Mouse (Mus musculus) kidney, adult 2 months (tissue): ENCODE data around the gene Clca3b. TPM values are rescaled to one million over a fixed set of nuclear protein-coding genes. Genes with fewer than 3 reads are reported as not detected.
"Not testable (repeated sequence)": the region's sequence is repeated elsewhere in the genome, so short reads cannot be mapped to it uniquely, and the experiment has no call there.

Experiments
- DNase-seq: peaks from one replicate; pipeline ENCODE4 v3.0.0; 2021
- H3K27ac ChIP-seq: fragments of 200-500 bp; 2 replicates; pipeline ENCODE4 v1.5.1; 2012; ENCODE audit warnings: low read depth, low read length, control low read depth, inconsistent platforms; ENCODE audit not compliant: insufficient read depth
- H3K27me3 ChIP-seq: fragments of 200-500 bp; replicated peaks from 2 replicates; pipeline ENCODE4 v1.6.1; 2012; ENCODE audit warnings: mild to moderate bottlenecking, moderate library complexity, low read length, inconsistent platforms; ENCODE audit not compliant: control insufficient read depth, insufficient read depth
- H3K36me3 ChIP-seq: fragments of 200-500 bp; 2 replicates; pipeline ENCODE4 v1.6.1; 2012; ENCODE audit warnings: mild to moderate bottlenecking, moderate library complexity, low read length, inconsistent platforms; ENCODE audit not compliant: control insufficient read depth, insufficient read depth
- H3K4me1 ChIP-seq: fragments of 200-500 bp; 2 replicates; pipeline ENCODE4 v1.6.1; 2011; ENCODE audit warnings: low read length; ENCODE audit not compliant: control insufficient read depth, insufficient read depth
- H3K4me3 ChIP-seq: fragments of 200-500 bp; 2 replicates; pipeline ENCODE4 v1.5.1; 2011; ENCODE audit warnings: mild to moderate bottlenecking, low read depth, low read length, control low read depth; ENCODE audit not compliant: insufficient read depth
- CTCF ChIP-seq: fragments of 200-500 bp; conservative IDR thresholded peaks from 2 replicates; pipeline ENCODE4 v1.5.1; 2011; ENCODE audit warnings: low read depth, mild to moderate bottlenecking, control low read depth, low read length, moderate library complexity, mixed read lengths; ENCODE audit not compliant: insufficient read depth, insufficient read length
- POLR2A ChIP-seq: fragments of 200-500 bp; IDR thresholded peaks from one replicate; pipeline ENCODE4 v1.6.1; 2011; ENCODE audit warnings: low read depth, low read length, control low read depth
- WGBS: fragments of 180-500 bp; shearing (Covaris S2); methylation state at CpG from one replicate; pipeline ENCODE4 v1.1.7; 2018; 5-methylcytosine and 5-hydroxymethylcytosine counted together
- polyA plus RNA-seq: library from polyadenylated mRNA; depleted of rRNA; stranded (reverse); fragments of >200 nt; gene quantifications from 2 replicates; pipeline ENCODE4 v1.2.3, GENCODE M21; 2012; rRNA removed

Clca3b gene
- polyA plus RNA-seq = not detected in 2 replicates

DNA sequence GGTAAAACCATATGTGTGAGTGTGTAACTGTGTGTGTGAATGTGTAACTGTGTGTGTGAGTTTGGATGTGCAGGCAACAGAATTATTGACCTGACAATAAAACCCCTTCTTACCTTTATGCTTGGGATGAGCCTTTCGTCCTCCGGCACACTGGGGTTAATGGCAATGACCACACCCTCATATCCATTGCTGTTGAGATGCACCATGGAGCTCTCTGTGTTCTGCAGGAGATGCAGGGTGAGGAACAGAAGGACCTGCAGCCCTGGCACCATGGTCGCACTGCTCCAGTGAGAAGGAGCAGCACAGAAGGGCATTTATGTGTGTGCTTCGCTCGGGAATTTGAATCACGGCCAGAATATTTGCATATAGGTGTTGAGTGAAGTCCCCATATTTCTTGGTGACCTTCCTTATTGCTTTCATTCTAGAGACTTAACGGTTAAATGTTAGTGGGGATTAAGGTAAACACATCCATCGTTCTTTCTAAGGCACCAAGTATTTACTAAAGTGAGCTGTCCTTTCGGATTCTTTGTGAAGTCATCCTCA, at the start of gene Clca3b:
Gene Clca3b (minus strand): TSS at position 344 of the 543 bp plus-strand sequence.
- not testable (repeated sequence) for H3K36me3 ChIP-seq, H3K4me1 ChIP-seq, H3K4me3 ChIP-seq, DNase-seq, H3K27ac ChIP-seq, H3K27me3 ChIP-seq
- 75% methylated on average over 9 of the region's 9 CpGs for WGBS

DNA sequence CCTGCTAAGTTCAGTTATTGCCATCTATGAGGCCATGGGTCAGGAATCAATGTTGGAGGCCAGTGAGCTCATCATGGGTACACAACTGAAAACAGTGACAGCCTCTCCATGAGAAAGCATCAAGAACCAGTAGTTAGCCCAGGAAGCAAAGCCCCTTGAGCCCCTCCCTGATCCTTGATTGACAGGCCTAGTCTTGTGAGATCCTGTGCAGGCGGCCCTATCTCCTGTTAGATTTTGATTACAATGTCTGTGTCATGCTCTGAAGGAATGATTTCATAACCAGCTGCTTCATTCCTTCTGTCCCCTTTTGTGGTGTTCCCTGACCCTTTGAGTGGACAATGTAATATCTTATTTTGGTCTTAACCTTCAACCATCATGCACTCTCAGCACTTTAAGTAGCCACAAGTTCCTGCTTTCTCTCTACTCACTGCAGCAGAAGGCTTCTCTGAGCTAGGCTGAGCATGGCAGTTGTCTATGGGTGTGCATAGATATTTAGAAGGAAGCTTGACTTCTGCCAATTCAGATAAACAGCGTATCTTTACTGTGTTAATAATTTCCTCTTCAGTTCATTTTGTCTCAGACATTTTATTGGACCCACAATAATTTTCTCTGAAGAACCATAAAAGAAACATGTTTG, 48.0 kb upstream of the Clca3b start:
- 93% methylated on average over 2 of the region's 2 CpGs for WGBS
- TF ChIP-seq CTCF (no peak), POLR2A (no peak)
- peak; percentile 5 for DNase-seq
- H3K27ac ChIP-seq = no peak overlapping the region
- H3K4me1 ChIP-seq = no peaks in the 10 kb centered on the region
- no peaks in the 10 kb centered on the region; the same call in 1 of the 2 replicates for H3K27me3 ChIP-seq
- no peak overlapping the region for H3K4me3 ChIP-seq
- H3K36me3 ChIP-seq = no peaks in the 10 kb centered on the region

DNA sequence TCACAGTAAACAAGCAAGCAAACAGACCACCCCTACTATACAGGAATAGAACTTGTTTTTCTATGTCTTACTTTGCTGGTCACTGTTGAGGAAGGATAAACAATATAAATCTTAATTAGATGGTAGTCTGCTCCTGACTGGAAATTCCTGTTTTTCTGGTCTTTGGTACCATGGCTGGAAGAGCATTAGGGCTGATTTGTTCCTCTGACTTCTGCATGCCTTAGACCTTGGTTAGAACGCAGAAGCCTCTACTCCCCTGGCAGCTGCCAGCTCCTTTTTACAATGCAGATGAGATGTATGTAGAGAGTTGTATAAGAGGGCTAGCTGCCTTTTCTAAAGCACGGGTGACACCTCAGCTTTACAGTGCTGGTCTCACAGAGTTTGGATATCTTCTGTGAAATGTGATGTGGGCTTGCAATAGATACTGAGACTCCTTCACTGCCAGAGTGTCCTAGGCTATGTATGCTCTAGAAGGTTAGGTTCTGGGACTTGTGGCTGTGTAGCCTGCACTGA, 41.1 kb upstream of the Clca3b start:
- no peaks in the 10 kb centered on the region for H3K27me3 ChIP-seq
- TF ChIP-seq POLR2A (no peak), CTCF (no peak)
- WGBS = 29% methylated on average over 2 of the region's 2 CpGs
- H3K27ac ChIP-seq = no peak overlapping the region
- H3K4me3 ChIP-seq = no peak overlapping the region
- DNase-seq = peak; percentile 2
- H3K4me1 ChIP-seq = peaks cover 2% of the 10 kb centered on the region; the same call in 1 of the 2 replicates
- H3K36me3 ChIP-seq = no peaks in the 10 kb centered on the region

DNA sequence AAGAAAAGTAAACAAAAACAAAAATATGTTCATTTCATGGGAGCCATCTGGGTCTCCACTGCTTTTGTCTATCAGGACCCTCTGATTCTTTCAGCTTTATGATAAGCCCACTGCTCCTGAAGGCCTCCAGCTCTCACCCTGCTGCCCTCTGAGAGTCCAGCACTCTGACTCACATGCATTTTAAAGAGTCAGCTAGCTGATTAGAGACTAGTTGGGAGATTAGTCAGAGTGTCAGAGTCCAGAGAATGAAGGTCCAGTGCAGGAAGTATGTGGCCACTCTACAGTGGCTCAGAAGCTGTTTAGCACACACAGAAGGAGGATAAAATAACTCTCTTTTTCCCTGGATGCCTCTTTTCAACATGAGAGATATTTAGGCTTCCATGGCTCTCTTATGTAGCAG, 37.8 kb upstream of the Clca3b start:
- no peak for DNase-seq
- no peak for TF ChIP-seq POLR2A
- TF ChIP-seq CTCF = no peak
- peaks cover 2% of the 10 kb centered on the region; the same call in 1 of the 2 replicates for H3K4me1 ChIP-seq
- no peak overlapping the region for H3K27ac ChIP-seq
- no peak overlapping the region for H3K4me3 ChIP-seq
- no peaks in the 10 kb centered on the region for H3K36me3 ChIP-seq
- no peaks in the 10 kb centered on the region for H3K27me3 ChIP-seq

DNA sequence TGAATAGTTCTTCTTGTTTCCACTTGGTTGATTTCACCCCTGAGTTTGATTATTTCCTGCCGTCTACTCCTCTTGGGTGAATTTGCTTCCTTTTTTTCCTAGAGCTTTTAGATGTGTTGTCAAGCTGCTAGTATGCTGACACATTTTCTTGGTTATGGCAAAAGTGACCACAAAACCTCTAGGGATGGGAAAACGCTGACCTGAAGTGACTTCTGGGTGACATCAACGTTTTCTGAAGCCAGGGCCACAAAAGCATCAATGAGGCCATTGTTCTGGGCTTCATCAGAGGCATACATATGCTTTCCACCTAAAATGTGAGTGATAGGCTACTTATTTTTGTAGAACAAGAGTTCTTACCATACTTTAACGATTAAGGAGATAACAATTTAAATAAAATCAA, 22.9 kb upstream of the Clca3b start:
- H3K4me1 ChIP-seq, H3K27me3 ChIP-seq, H3K36me3 ChIP-seq, DNase-seq, H3K27ac ChIP-seq, H3K4me3 ChIP-seq: not testable (repeated sequence)
- 57% methylated on average over 4 of the region's 4 CpGs for WGBS

DNA sequence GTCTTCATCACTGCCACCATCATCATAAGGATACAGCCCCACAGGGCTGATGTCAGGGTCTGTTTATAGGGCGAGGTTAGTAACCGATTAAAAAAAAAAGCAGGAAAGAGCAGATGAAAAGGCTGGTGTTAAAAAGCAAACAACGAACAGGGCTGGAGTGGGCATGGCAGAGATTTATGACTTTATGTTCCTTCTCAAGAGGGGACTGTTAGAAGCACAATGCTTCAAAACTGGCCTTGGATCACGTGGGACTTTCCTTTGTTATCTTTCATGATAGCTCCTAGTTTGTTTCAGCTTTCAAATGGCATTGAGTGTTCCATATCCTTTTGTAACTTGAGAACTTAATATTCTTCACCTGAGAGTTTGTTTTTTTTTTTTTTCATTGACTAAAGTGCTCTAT, 427 bp upstream of the Clca3b start:
- 15% methylated on average over 4 of the region's 4 CpGs for WGBS
- no peak for DNase-seq
- Histone ChIP-seq H3K36me3 (no peaks in the 10 kb centered on the region), H3K4me3 (no peak overlapping the region), H3K27ac (no peak overlapping the region), H3K4me1 (no peaks in the 10 kb centered on the region), H3K27me3 (no peaks in the 10 kb centered on the region)
- TF ChIP-seq POLR2A = no peak
- TF ChIP-seq CTCF = no peak

DNA sequence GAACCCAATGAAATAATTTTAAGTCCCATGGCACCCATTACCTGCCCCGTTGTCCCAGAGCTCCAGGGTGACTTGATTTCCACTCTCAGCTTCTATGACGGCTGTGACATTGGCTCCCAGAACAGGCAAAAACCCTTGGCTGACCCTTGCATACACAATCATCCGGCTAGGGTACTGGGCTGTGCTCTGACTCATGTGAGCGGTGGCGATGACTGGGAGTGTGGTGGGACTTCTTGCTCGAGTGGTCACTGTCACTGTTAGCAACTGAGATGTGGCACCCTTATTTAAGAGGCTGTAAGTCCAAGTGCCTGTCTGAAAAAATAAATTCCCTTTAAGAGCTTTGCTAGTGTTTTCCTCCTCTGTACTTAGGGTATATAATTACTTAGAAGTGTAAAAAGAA, 21.9 kb downstream of the Clca3b start:
- H3K27ac ChIP-seq = no peak overlapping the region
- no peak overlapping the region for H3K4me3 ChIP-seq
- no peak for DNase-seq
- WGBS = 32% methylated on average over 6 of the region's 6 CpGs
- no peaks in the 10 kb centered on the region for H3K27me3 ChIP-seq
- H3K4me1 ChIP-seq = no peaks in the 10 kb centered on the region
- H3K36me3 ChIP-seq = no peaks in the 10 kb centered on the region
- no peak for TF ChIP-seq POLR2A
- TF ChIP-seq CTCF = no peak
